Mouse (Mus musculus) cerebellum, adult 2 months (tissue): ENCODE results near the gene Ormdl2.

ENCODE experiments used
- CTCF ChIP-seq: fragments of 200-500 bp; IDR thresholded peaks from 2 replicates; pipeline ENCODE4 v1.5.1; 2011; ENCODE audit warnings: low read depth, mild to moderate bottlenecking, control low read depth, low read length, moderate library complexity, borderline replicate concordance; ENCODE audit not compliant: insufficient read depth
- POLR2A ChIP-seq: fragments of 200-500 bp; IDR thresholded peaks from 2 replicates; pipeline ENCODE4 v1.6.1; 2011; ENCODE audit warnings: low read length, control low read depth, borderline replicate concordance; ENCODE audit not compliant: insufficient read depth

GRCm38 (mm10) chr10:128792041-128792440 is 29.4 kb downstream of the Ormdl2 start:
- no peak for TF ChIP-seq CTCF
- no peak for TF ChIP-seq POLR2A
